In genomic region chr4:47255641-47256040, GRCm38 (mm10) we compare ENCODE assay signal across 8 mouse cellular contexts. TPM values are rescaled to one million over a fixed set of nuclear protein-coding genes. Genes with fewer than 3 reads are reported as not detected.
DNase-seq lines count a peak whose midpoint lies in the region; ATAC-seq and TF ChIP-seq lines count a peak whose summit lies in the region.

No protein-coding gene starts in this region.

- H3K36me3 ChIP-seq in kidney, postnatal 0 days (ENCODE audit: insufficient read depth, low read length): peaks cover 6% of the 10 kb centered on the region; the same call in 1 of the 2 replicates
- H3K36me3 ChIP-seq in lung, embryonic 14.5 days (ENCODE audit: insufficient read depth): no peaks in the 10 kb centered on the region

- H3K27ac ChIP-seq in cortical plate, adult 2 months (ENCODE audit: insufficient read depth, low read length): no peak overlapping the region
- no peak overlapping the region for H3K27ac ChIP-seq in kidney, postnatal 0 days
- no peak overlapping the region for H3K27ac ChIP-seq in lung, embryonic 14.5 days (ENCODE audit: low read depth)

- 0 out of 2 replicates have a peak, but pooled peaks have one; percentile 51 for ATAC-seq in kidney, postnatal 0 days (replicated peaks; ENCODE audit: low FRiP score, low read depth)
- no peak for ATAC-seq in lung, embryonic 14.5 days (ENCODE audit: insufficient read depth)

- H3K4me2 ChIP-seq in kidney, postnatal 0 days (ENCODE audit: low read length): no peak overlapping the region
- no peak overlapping the region for H3K4me2 ChIP-seq in lung, embryonic 14.5 days

- no peak overlapping the region for H3K4me3 ChIP-seq in cortical plate, adult 2 months (ENCODE audit: insufficient read depth, low read length)
- H3K4me3 ChIP-seq in kidney, postnatal 0 days (replicated peaks; ENCODE audit: low read depth, low read length): no peak overlapping the region
- H3K4me3 ChIP-seq in lung, embryonic 14.5 days (ENCODE audit: low read depth, low read length): no peak overlapping the region

- TF ChIP-seq CTCF in cortical plate, adult 2 months (IDR thresholded peaks at IDR 0.05; ENCODE audit: extremely low read depth, insufficient read depth, low read length): peak; percentile 77
- TF ChIP-seq CTCF in kidney, postnatal 0 days (IDR thresholded peaks at IDR 0.05; ENCODE audit: low read depth): peak; percentile 94
- peak; percentile 92 for TF ChIP-seq CTCF in lung, embryonic 14.5 days (IDR thresholded peaks at IDR 0.05; ENCODE audit: low read depth)

- no peaks in the 10 kb centered on the region for H3K4me1 ChIP-seq in cortical plate, adult 2 months (ENCODE audit: control insufficient read depth, insufficient read depth, low read length)
- H3K4me1 ChIP-seq in kidney, postnatal 0 days (replicated peaks; ENCODE audit: insufficient read depth, low read length): no peaks in the 10 kb centered on the region
- H3K4me1 ChIP-seq in lung, embryonic 14.5 days (ENCODE audit: insufficient read depth): no peaks in the 10 kb centered on the region

- 45% methylated on average over 4 of the region's 4 CpGs for WGBS in kidney, postnatal 0 days
- 45% methylated on average over 4 of the region's 4 CpGs for WGBS in lung, embryonic 14.5 days

- no peak for TF ChIP-seq POLR2A in cortical plate, adult 2 months (IDR thresholded peaks at IDR 0.05; ENCODE audit: extremely low read depth, insufficient read depth, low read length)

- H3K9ac ChIP-seq in kidney, postnatal 0 days (ENCODE audit: low read depth, low read length): no peak overlapping the region
- H3K9ac ChIP-seq in lung, embryonic 14.5 days: no peak overlapping the region

- DNase-seq in CD4-positive, CD25-positive, alpha-beta regulatory T cell, adult 2 months (ENCODE audit: low read depth, low spot score): peak; percentile 87
- peak; percentile 84 for DNase-seq in adipocyte (ENCODE audit: low spot score)
- peak; percentile 55 to 81 for DNase-seq in gastrocnemius, postnatal 4 days (ENCODE audit: low spot score in 2 of 2)
- peak; percentile 80 for DNase-seq in kidney, postnatal 0 days (ENCODE audit: low spot score)
- peak; percentile 79 for DNase-seq in lung, embryonic 14.5 days
- peak; percentile 75 for DNase-seq in ovary, postnatal 36 days (ENCODE audit: low spot score)
- DNase-seq in thymus, postnatal 25 days: peak; percentile 84

- H3K27me3 ChIP-seq in kidney, postnatal 0 days (ENCODE audit: insufficient read depth, low read length): no peaks in the 10 kb centered on the region
- H3K27me3 ChIP-seq in lung, embryonic 14.5 days (ENCODE audit: insufficient read depth, low read length): no peaks in the 10 kb centered on the region

- H3K9me3 ChIP-seq in kidney, postnatal 0 days (replicated peaks; ENCODE audit: low read length): no peaks in the 10 kb centered on the region
- 0 out of 2 replicates have a peak, but pooled peaks cover 3% of the 10 kb centered on the region for H3K9me3 ChIP-seq in lung, embryonic 14.5 days (ENCODE audit: low read depth, low read length)

RNA-seq across cellular contexts. Expression of gene Col15a1, which starts 47.7 kb away (rescaled TPM):
- polyA plus RNA-seq in cortical plate, adult 2 months (2012; rRNA removed): 11.7 and 11.8 TPM in 2 replicates
- total RNA-seq in gastrocnemius, postnatal 4 days (2021): 100 to 1,000 TPM; 285 to 337 TPM
- polyA plus RNA-seq in kidney, postnatal 0 days (2015; fragmentation: Nextera tagmentation; extraction: Ambion mirVana): 46.5 and 51.7 TPM in 2 replicates
- polyA plus RNA-seq in lung, embryonic 14.5 days (2014; fragmentation: Nextera tagmentation; extraction: Ambion mirVana): 22.1 and 22.8 TPM in 2 replicates
